Mouse (Mus musculus): ENCODE data around the gene Mpdu1. TPM values are rescaled to one million over a fixed set of nuclear protein-coding genes. Genes with fewer than 3 reads are reported as not detected.

The Mpdu1 gene
- polyA plus RNA-seq, 1 experiment from 2014 or later = 74.9 TPM

GRCm38 (mm10) chr11:69672211-69672706, 9.8 kb upstream of the Mpdu1 start, which contains the start of gene Eif4a1:
TSS of gene Eif4a1 (minus strand) at chr11:69672423.
- Histone ChIP-seq H3K36me3 (peaks cover 77% of the 10 kb centered on the region), H3K4me2 (peak within 1 kb of the TSS; percentile 87), H3K27me3 (no peaks in the 10 kb centered on the region), H3K9me3 (no peaks in the 10 kb centered on the region), H3K27ac (peak within 1 kb of the TSS; percentile 98), H3K4me3 (peak within 1 kb of the TSS; percentile 100), H3K9ac (peak within 1 kb of the TSS; percentile 100), H3K4me1 (peaks cover 23% of the 10 kb centered on the region)
- ATAC-seq (ENCODE audit: insufficient number of reproducible peaks, insufficient read depth, low FRiP score, low TSS enrichment, low read depth) = peak; percentile 98
- WGBS = under 1% methylated on average over 36 of the region's 36 CpGs

DNA sequence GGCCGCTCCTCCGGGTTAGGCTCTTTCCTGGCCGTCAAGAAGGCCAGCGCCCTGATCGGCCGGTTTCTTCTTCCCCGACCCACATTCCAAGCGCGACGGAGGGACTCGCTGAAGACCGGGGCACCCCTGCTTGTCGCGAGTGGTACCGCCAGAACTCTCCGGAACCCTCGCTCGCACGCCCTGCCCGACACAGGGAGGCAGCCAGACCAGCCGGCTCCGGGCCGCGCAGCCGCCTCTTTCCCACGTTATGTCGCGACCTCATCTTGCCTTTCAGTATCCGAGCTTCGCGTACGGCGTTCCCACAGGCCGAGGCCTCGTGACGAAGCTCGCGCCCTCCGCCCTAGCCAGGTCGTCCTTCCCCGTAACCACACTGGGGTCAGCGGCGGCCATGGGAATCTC, 9.3 kb upstream of the Mpdu1 start:
- Histone ChIP-seq H3K27ac (peak overlapping the region; percentile 98), H3K27me3 (no peaks in the 10 kb centered on the region), H3K9me3 (no peaks in the 10 kb centered on the region), H3K36me3 (peaks cover 75% of the 10 kb centered on the region), H3K4me1 (peaks cover 23% of the 10 kb centered on the region), H3K4me3 (peak overlapping the region; percentile 100), H3K9ac (peak overlapping the region; percentile 100), H3K4me2 (peak overlapping the region; percentile 87)
- ATAC-seq (ENCODE audit: insufficient number of reproducible peaks, insufficient read depth, low FRiP score, low TSS enrichment, low read depth) = peak; percentile 2; the same call in 1 of the 2 replicates
- WGBS = under 1% methylated on average over 43 of the region's 43 CpGs

GRCm38 (mm10) chr11:69670786-69671725, 8.6 kb upstream of the Mpdu1 start:
- H3K36me3 ChIP-seq = peaks cover 75% of the 10 kb centered on the region

GRCm38 (mm10) chr11:69666665-69667005, 4.2 kb upstream of the Mpdu1 start:
- H3K4me2 ChIP-seq = no peak overlapping the region
- no peak overlapping the region for H3K27ac ChIP-seq
- no peaks in the 10 kb centered on the region for H3K27me3 ChIP-seq
- H3K4me3 ChIP-seq = no peak overlapping the region
- WGBS = 81% methylated on average over 3 of the region's 3 CpGs
- peaks cover 70% of the 10 kb centered on the region for H3K36me3 ChIP-seq
- ATAC-seq (ENCODE audit: insufficient number of reproducible peaks, insufficient read depth, low FRiP score, low TSS enrichment, low read depth) = no peak
- H3K9ac ChIP-seq = no peak overlapping the region
- H3K4me1 ChIP-seq = peaks cover 29% of the 10 kb centered on the region
- no peaks in the 10 kb centered on the region for H3K9me3 ChIP-seq

More at GRCm38 (mm10) chr11:69670786-69671725, 8.6 kb upstream of the Mpdu1 start:
- ATAC-seq (ENCODE audit: insufficient number of reproducible peaks, insufficient read depth, low FRiP score, low TSS enrichment, low read depth) = peak; percentile 59
- Histone ChIP-seq H3K9me3 (no peaks in the 10 kb centered on the region), H3K9ac (peak overlapping the region; percentile 100), H3K27ac (peak overlapping the region; percentile 98), H3K4me3 (peak overlapping the region; percentile 100), H3K27me3 (no peaks in the 10 kb centered on the region), H3K4me2 (peak overlapping the region; percentile 87), H3K4me1 (peaks cover 23% of the 10 kb centered on the region)
- WGBS = under 1% methylated on average over 58 of the region's 61 CpGs

- Histone ChIP-seq H3K27ac (peak within 1 kb of the TSS; percentile 44; the same call in 1 of the 2 replicates), H3K9ac (no peak within 1 kb of the TSS), H3K4me1 (peaks cover 34% of the 10 kb centered on the region), H3K4me2 (no peak within 1 kb of the TSS), H3K4me3 (no peak within 1 kb of the TSS), H3K27me3 (no peaks in the 10 kb centered on the region), H3K9me3 (no peaks in the 10 kb centered on the region), H3K36me3 (peaks cover 70% of the 10 kb centered on the region)
- 26% methylated on average over 7 of the region's 7 CpGs for WGBS
- ATAC-seq (ENCODE audit: insufficient number of reproducible peaks, insufficient read depth, low FRiP score, low TSS enrichment, low read depth) = no peak
Observed at GRCm38 (mm10) chr11:69665961-69666664, 3.7 kb upstream of the Mpdu1 start, which contains the start of gene Cd68. TSS of gene Cd68 (minus strand) at chr11:69666153.

DNA sequence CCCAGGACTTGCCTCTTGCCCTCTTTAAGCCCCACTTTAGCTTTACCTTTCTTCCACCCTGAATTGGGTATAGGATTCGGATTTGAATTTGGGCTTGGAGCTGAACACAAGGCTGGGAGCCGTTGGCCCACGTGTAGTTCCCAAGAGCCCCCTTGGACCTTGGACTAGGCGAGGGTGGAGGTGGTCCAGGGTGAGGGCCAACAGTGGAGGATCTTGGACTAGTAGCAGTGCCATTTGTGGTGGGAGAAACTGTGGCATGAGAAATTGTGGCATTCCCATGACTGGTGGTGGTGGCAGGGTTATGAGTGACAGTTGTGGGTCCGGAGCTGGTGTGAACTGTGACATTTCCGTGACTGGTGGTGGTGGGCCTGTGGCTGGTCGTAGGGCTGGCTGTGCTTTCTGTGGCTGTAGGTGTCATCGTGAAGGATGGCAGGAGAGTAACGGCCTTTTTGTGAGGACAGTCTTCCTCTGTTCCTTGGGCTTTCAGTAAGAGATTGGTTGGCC, 3.1 kb upstream of the Mpdu1 start:
- WGBS = 74% methylated on average over 9 of the region's 9 CpGs
- no peak overlapping the region for H3K9ac ChIP-seq
- no peak overlapping the region for H3K4me3 ChIP-seq
- H3K27me3 ChIP-seq = no peaks in the 10 kb centered on the region
- ATAC-seq (ENCODE audit: insufficient number of reproducible peaks, insufficient read depth, low FRiP score, low TSS enrichment, low read depth) = no peak
- peaks cover 34% of the 10 kb centered on the region for H3K4me1 ChIP-seq
- H3K4me2 ChIP-seq = no peak overlapping the region
- no peaks in the 10 kb centered on the region for H3K9me3 ChIP-seq
- H3K27ac ChIP-seq = peak overlapping the region; percentile 44; the same call in 1 of the 2 replicates
- peaks cover 67% of the 10 kb centered on the region for H3K36me3 ChIP-seq

DNA sequence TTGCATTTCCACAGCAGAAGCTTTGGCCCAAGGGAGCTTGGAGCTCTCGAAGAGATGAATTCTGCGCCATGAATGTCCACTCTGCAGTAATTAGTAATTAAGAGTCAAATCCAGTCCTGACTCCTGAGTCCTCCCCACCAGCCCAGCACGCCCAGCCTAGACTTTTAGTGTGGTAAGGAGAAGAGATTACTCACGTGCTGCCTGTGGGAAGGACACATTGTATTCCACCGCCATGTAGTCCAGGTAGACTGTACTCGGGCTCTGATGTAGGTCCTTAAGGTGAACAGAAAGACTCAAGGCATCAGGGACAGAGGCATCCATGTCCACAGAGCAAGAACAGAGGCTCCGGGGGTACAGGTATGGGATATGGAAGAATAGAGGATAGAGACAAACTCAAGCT, 2.4 kb upstream of the Mpdu1 start:
- H3K4me3 ChIP-seq = no peak overlapping the region

GRCm38 (mm10) chr11:69663795-69664194, 1.4 kb upstream of the Mpdu1 start:
- H3K27ac ChIP-seq = peak overlapping the region; percentile 98; the same call in 1 of the 2 replicates
- H3K4me2 ChIP-seq = peak overlapping the region; percentile 61; the same call in 1 of the 2 replicates
- 88% methylated on average over 6 of the region's 6 CpGs for WGBS
- peaks cover 56% of the 10 kb centered on the region for H3K36me3 ChIP-seq
- H3K9me3 ChIP-seq = no peaks in the 10 kb centered on the region
- peaks cover 18% of the 10 kb centered on the region for H3K4me1 ChIP-seq
- no peak overlapping the region for H3K4me3 ChIP-seq
- no peak overlapping the region for H3K9ac ChIP-seq
- ATAC-seq (ENCODE audit: insufficient number of reproducible peaks, insufficient read depth, low FRiP score, low TSS enrichment, low read depth) = no peak
- no peaks in the 10 kb centered on the region for H3K27me3 ChIP-seq

More for the DNA sequence above, 2.4 kb upstream of the Mpdu1 start:
- H3K27me3 ChIP-seq = no peaks in the 10 kb centered on the region
- 90% methylated on average over 7 of the region's 7 CpGs for WGBS
- H3K4me2 ChIP-seq = no peak overlapping the region
- H3K4me1 ChIP-seq = peaks cover 27% of the 10 kb centered on the region
- peaks cover 60% of the 10 kb centered on the region for H3K36me3 ChIP-seq
- H3K27ac ChIP-seq = no peak overlapping the region
- no peak for ATAC-seq (ENCODE audit: insufficient number of reproducible peaks, insufficient read depth, low FRiP score, low TSS enrichment, low read depth)
- H3K9ac ChIP-seq = no peak overlapping the region
- H3K9me3 ChIP-seq = no peaks in the 10 kb centered on the region

DNA sequence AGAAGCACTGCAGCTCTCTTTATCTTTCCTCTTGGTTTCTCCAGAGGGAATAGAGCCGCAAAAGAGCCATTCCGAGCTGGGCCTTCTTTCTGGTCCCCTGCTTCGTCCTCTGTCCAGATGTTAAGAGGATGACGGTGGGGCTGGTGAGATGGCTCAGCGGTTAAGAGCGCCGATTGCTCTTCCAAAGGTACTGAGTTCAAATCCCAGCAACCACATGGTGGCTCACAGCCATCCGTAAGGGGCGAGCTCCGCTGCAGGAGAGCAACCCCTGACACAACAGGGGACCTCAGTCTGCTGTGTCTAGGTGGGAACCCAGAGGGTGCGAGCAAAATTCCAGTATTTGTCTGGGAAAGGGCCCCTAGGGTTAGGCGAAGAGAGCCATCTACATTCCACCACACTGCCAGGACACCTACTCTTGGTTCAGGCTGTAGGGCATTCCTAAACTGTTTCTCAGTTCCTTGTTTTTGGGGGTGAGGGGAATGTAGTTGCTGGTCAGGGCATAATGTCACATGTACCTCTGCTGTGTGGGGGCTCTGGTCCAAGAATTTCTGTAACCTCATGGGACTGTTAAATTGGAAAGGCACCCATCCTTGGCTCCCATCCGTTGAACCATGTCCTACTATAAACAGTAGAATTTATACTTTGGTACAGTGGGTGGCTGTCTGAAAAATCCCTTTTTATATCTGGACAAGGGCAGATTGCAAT, 677 bp upstream of the Mpdu1 start:
- Histone ChIP-seq H3K36me3 (peaks cover 56% of the 10 kb centered on the region), H3K9ac (peak overlapping the region; percentile 74), H3K27ac (peak overlapping the region; percentile 98), H3K4me3 (peak overlapping the region; percentile 57), H3K4me2 (peak overlapping the region; percentile 61), H3K4me1 (peaks cover 16% of the 10 kb centered on the region), H3K27me3 (no peaks in the 10 kb centered on the region), H3K9me3 (no peaks in the 10 kb centered on the region)
- WGBS = 72% methylated on average over 13 of the region's 13 CpGs
- ATAC-seq (ENCODE audit: insufficient number of reproducible peaks, insufficient read depth, low FRiP score, low TSS enrichment, low read depth) = no peak

- H3K27me3 ChIP-seq = no peaks in the 10 kb centered on the region
- ATAC-seq (ENCODE audit: insufficient number of reproducible peaks, insufficient read depth, low FRiP score, low TSS enrichment, low read depth) = no peak
- peaks cover 23% of the 10 kb centered on the region for H3K4me1 ChIP-seq
- 82% methylated on average over 3 of the region's 3 CpGs for WGBS
- peak overlapping the region; percentile 98 for H3K27ac ChIP-seq
- peak overlapping the region; percentile 61 for H3K4me2 ChIP-seq
- H3K9me3 ChIP-seq = no peaks in the 10 kb centered on the region
- peak overlapping the region; percentile 57 for H3K4me3 ChIP-seq
- H3K9ac ChIP-seq = peak overlapping the region; percentile 74
- H3K36me3 ChIP-seq = peaks cover 58% of the 10 kb centered on the region
Observed at GRCm38 (mm10) chr11:69661221-69661881, 1.1 kb downstream of the Mpdu1 start.

Measured in embryonic facial prominence, embryonic 13.5 days (tissue).